ENCODE assay signal across 8 mouse cellular contexts in genomic region chr4:128883801-128884710, GRCm38 (mm10). TPM values are rescaled to one million over a fixed set of nuclear protein-coding genes. Genes with fewer than 3 reads are reported as not detected.
DNase-seq lines count a peak whose midpoint lies in the region; ATAC-seq and TF ChIP-seq lines count a peak whose summit lies in the region.

No protein-coding gene starts in this region.

- ATAC-seq in heart, embryonic 15.5 days (replicated peaks; ENCODE audit: insufficient number of reproducible peaks, insufficient read depth, low FRiP score, low read depth): peak; percentile 54

- peaks cover 6% of the 10 kb centered on the region for H3K9me3 ChIP-seq in E14TG2a.4 (ENCODE audit: low read length)
- H3K9me3 ChIP-seq in embryonic facial prominence, embryonic 10.5 days: peaks cover 5% of the 10 kb centered on the region; the same call in 1 of the 2 replicates
- no peaks in the 10 kb centered on the region for H3K9me3 ChIP-seq in heart, embryonic 15.5 days (replicated peaks)

- peak overlapping the region; percentile 83 for H3K27ac ChIP-seq in embryonic facial prominence, embryonic 10.5 days (replicated peaks)
- peak overlapping the region; percentile 46; the same call in 1 of the 2 replicates for H3K27ac ChIP-seq in heart, embryonic 15.5 days

- peak overlapping the region; percentile 100 for H3K4me2 ChIP-seq in heart, embryonic 15.5 days

- H3K4me3 ChIP-seq in E14TG2a.4 (replicated peaks; ENCODE audit: low read length): peak overlapping the region; percentile 90
- peak overlapping the region; percentile 88 for H3K4me3 ChIP-seq in embryonic facial prominence, embryonic 10.5 days
- H3K4me3 ChIP-seq in heart, embryonic 15.5 days: peak overlapping the region; percentile 83

- no peak for TF ChIP-seq CTCF in E14TG2a.4 (conservative IDR thresholded peaks at IDR 0.05; ENCODE audit: low read length)

- H3K27me3 ChIP-seq in E14TG2a.4 (ENCODE audit: insufficient read depth, low read length): peaks cover 79% of the 10 kb centered on the region
- peaks cover 31% of the 10 kb centered on the region for H3K27me3 ChIP-seq in embryonic facial prominence, embryonic 10.5 days (replicated peaks; ENCODE audit: low read depth, poor library complexity, severe bottlenecking)
- H3K27me3 ChIP-seq in heart, embryonic 15.5 days: peaks cover 23% of the 10 kb centered on the region

- peak overlapping the region; percentile 68 for H3K9ac ChIP-seq in heart, embryonic 15.5 days

- H3K4me1 ChIP-seq in E14TG2a.4 (replicated peaks; ENCODE audit: low read depth, low read length): peaks cover 32% of the 10 kb centered on the region
- H3K4me1 ChIP-seq in embryonic facial prominence, embryonic 10.5 days: peaks cover 68% of the 10 kb centered on the region
- H3K4me1 ChIP-seq in heart, embryonic 15.5 days (replicated peaks): peaks cover 18% of the 10 kb centered on the region

- H3K36me3 ChIP-seq in E14TG2a.4 (ENCODE audit: insufficient read depth, low read length): no peaks in the 10 kb centered on the region
- H3K36me3 ChIP-seq in embryonic facial prominence, embryonic 10.5 days (replicated peaks): peaks cover 24% of the 10 kb centered on the region
- peaks cover 4% of the 10 kb centered on the region; the same call in 1 of the 2 replicates for H3K36me3 ChIP-seq in heart, embryonic 15.5 days

- WGBS in embryonic facial prominence, embryonic 10.5 days: under 1% methylated on average over 94 of the region's 94 CpGs
- under 1% methylated on average over 79 of the region's 94 CpGs for WGBS in heart, embryonic 15.5 days

- DNase-seq in adrenal gland, adult 2 months: peak; percentile 86
- DNase-seq in embryonic facial prominence, embryonic 10.5 days (ENCODE audit: low spot score): peak; percentile 73
- peak; percentile 72 for DNase-seq in kidney, postnatal 10 days
- DNase-seq in lung, postnatal 10 days: peak; percentile 49
- DNase-seq in ovary, postnatal 36 days (ENCODE audit: low spot score): peak; percentile 73
- peak; percentile 33 to 44 for DNase-seq in thymus, postnatal 36 days

RNA-seq across cellular contexts. Expression of gene Trim62, which starts 0.7 kb away (rescaled TPM):
- 10 to 100 TPM in 1 of 2 experiments, 1 to 10 TPM in 1; 8.4 to 12.5 TPM for total RNA-seq in adrenal gland, adult 2 months (2021)
- polyA plus RNA-seq in adrenal gland, adult 2 months (2012; rRNA removed): 26.5 and 32.3 TPM in 2 replicates
- 10.6 and 11.9 TPM in 2 replicates for polyA plus RNA-seq in embryonic facial prominence, embryonic 10.5 days (2016; fragmentation: Nextera tagmentation; extraction: Ambion mirVana)
- polyA plus RNA-seq in heart, embryonic 15.5 days (2015; fragmentation: Nextera tagmentation; extraction: Ambion mirVana): 2.3 and 2.9 TPM in 2 replicates

Comparison
In these comparisons a context has a peak if more than half of its experiments do, and no peak if none do; other contexts are left out.
1. Peak in every context shown above with its lines: DNase-seq, ATAC-seq, H3K4me3 ChIP-seq and H3K27ac ChIP-seq.